Mouse (Mus musculus) megakaryocyte, adult 5-6 weeks (primary cell): Measurements from ENCODE around the gene Iqsec1. TPM values are rescaled to one million over a fixed set of nuclear protein-coding genes. Genes with fewer than 3 reads are reported as not detected.

Source experiments
- ATAC-seq: 2 replicates; pipeline ENCODE4 v1.8.0; 2016; ENCODE audit warnings: mild to moderate bottlenecking, inconsistent platforms; ENCODE audit not compliant: poor library complexity, severe bottlenecking
- total RNA-seq, 2 experiments: library from RNA; stranded (forward) in 1 of 2; stranded (reverse) in 1 of 2; fragments of 153-499, 151-499 nt in 1 of 2; fragments of 221-1000, 200-1000 nt in 1 of 2; gene quantifications; 2 replicates each; pipeline versions ENCODE4 v1.2.3 to v1.2.4; 2015 to 2017

Iqsec1 gene
- total RNA-seq, 2 experiments from 2014 or later: 12.2 to 58.0 TPM

DNA sequence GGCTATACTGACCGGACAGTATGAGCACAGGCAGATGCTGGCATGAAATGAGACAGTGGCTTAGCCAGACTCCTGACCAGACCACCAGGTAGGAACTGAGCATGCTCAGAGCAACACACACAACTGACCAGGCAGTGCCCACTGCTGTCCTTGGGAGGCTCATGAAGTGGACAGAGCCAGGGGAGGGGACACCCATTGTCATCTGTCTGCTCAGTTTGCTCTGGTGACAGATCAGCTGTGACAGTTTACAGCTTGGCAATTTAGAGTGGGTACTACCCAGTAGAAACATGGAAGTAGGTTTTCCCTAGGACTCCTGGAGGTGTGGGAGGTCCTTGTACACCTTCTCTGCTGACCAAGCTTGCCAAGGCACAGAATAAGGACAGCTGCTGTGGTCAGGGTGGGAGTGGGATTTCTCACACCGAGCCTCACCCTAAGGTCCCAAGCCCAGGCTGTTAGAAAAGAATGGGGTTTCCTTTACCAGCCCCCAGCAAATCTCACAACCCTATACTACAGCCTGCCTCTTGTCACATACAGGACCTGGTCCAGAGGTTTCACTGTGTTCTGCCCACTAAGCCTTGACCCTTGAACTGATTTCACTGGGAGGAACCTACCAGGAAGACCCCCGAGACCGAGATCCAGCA, 253.0 kb downstream of the Iqsec1 start:
- no peak for ATAC-seq

DNA sequence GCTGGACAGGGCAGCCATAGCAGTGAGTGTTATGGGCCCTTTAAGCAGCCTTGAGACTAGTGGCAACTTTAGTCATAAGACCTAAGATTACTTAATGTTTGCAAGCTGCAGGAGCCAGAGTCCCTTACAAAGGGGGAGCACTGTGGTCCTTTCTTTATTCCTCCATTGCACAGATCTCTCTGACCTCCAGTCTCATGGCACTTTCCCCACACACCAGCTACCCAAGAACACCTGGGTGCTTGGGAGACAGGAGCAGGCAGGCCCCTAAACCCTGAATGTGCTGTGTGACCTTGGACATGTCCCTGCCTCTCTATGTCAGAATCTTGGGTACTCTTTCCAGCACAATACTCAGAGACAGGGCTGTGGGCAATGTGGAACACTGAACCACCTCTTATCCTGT, 253.7 kb downstream of the Iqsec1 start:
- no peak for ATAC-seq

DNA sequence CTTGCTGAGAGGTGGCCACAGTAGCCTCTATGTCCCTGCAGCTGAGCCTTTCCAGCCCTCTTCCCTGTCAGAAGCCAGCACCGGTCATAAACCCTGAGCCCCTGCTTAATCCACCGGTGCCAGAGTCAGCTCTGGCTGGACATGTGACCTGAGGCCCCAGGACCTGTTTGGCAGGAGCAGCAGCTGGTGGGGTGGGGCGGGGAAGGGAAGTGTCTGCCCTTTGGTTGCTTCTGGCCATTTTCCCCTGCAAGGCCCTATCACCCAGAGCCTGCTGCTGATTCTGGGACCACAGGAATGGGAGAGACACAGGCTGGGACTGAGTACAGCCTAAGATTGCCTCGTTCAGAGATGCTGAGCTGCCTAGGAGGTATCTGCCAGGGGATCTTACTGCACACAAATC, 257.2 kb downstream of the Iqsec1 start:
- no peak for ATAC-seq

DNA sequence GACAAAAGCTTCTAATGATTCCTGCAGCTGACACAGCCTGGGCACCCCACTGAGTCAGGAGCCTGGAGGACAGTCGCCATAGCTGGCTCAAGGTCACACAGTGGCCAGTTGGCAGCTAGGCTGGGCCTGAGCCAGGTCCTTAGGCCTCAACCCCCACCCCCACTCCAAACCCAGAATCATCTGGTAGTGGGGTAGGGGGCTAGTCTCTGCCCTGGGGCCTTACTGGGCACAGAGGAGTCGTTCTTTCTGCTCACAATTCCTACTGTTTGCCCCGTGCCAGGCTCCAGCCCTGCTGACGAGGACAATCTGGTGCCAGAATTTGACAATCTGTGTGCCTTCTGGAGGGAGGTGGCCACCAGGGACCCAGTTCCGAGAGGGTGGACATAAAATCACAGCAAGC, 258.7 kb downstream of the Iqsec1 start:
- no peak for ATAC-seq

DNA sequence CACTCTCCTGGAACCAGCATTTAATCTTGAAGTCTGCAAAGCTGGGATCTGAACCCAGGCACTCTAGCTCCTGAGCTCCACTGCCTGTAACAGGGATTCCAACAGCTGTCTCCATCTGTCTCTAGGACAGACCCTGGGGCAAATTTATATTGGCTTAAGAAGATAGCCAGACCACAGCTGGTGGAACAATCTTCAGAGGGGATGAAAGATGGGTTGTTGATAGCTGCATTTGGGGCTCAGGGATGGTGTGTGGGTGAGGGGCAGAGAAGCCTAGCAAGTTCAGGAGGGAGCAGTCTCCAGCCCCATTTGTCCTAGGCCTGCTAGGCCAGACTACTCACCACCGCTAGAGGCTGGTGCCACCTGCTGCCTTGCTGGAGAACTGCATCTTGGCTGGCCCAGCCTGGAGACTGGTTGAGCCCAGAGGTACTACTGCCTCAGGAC, 260.0 kb downstream of the Iqsec1 start:
- ATAC-seq: peak; percentile 95

DNA sequence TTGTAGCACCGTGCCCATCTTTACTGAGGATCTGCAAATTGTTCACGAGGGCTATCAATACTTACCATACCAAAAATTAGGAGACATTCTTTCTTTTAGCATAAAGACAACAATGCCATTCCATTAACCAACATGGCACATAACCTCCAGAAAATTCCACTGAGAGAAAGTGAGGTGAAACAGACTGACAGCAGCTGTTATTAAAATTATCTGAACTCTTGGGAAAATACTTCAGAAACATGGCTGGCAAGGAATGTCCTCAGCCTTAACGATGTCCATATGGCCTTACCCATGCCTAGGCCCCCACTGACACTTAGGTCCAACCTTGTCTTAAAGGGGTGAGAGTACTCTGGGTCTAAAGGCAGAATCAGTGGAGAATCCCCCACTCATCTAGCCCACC, 260.7 kb downstream of the Iqsec1 start:
- no peak for ATAC-seq

DNA sequence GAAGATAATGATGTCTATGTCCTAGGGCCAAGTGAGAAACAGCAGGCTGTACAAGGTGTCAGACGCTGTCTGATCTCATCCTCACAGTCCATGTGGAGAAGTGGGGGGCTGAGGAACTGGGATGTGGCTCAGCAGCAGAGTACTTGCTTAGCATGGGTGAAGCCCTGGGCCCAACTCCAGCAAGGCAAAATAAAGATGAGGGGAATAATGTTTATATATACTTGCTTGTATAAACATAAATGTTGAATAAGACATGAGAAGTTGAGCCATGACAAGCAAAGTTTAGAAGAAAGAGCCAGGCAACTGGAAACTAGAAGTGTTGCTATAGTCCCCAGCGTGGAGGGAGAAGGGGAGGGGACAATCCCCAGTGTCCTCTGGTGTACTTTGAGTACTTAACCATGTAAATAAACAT, 261.8 kb downstream of the Iqsec1 start:
- no peak for ATAC-seq

DNA sequence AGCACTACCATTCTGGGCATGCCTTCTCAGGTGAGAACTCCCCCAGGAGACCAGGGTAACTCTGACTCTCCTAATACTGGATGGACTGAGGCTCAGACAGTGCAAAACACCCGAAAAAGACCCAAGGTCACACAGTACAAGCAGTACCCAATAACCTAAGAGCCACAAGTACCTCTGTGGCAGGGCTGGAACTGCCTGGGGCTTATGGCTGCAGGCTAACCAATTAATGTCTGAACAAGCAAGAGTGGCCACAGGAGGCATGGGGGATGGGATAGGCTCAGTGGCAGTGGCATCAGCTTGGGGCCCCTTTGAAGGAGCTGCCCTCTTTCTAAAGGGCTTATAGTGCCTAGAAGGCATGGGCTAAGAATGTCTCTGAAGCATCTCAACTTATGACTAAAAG, 263.0 kb downstream of the Iqsec1 start:
- no peak for ATAC-seq

DNA sequence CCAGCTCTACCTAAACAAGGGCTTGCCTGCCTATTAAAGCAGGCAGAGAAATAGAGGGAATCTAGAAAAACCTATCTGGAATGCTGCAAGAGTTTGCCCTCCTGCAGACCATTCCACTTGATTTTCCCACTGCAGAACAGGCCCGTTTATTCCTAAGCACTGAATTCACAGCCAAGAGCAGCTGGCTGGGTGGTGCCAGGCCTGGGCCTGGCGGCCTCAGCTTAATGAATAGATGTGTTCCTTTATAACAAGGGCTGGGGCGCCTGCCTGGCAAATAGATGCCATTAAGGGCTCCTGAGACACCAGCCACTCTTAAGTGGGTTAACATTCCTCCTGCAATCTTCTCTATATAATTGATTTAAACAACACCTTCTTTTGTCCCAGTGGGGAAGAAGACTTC, 265.5 kb downstream of the Iqsec1 start:
- ATAC-seq: no peak

DNA sequence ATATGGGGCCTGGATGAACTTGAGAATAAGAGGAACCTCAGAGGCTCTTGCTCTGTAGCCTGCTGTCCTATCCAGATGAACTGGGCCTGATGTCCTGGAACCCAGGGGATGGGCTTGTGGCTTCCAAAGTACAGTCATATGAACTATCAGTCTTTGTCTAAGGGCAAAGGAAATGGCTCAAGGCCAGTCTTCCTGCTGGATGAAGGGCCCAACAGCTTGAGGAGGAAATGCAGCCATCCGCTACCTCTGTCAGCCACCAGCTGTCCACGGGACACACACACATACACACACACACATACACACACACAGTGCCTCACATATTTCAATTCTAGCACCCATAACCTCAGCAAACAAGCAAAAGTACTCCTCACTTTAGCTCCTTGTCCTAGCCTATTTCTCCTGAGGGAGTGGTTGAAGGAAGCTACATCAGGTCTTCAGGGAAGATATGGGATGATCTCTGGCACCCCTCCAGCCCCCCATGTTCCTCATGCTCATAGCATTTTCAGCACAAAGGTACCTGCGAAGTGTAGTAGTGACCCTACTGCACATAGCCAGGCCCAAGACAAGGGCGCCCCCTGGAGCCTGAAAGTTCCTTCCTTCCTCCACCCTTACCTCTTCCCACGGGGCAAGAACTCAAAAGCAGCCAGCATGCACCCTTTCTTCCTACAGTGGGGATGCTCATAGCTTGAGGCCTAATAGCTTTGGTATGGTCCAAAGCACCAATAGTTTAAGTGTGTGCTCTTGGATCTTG, 267.3 kb downstream of the Iqsec1 start:
- peak; percentile 45 for ATAC-seq

DNA sequence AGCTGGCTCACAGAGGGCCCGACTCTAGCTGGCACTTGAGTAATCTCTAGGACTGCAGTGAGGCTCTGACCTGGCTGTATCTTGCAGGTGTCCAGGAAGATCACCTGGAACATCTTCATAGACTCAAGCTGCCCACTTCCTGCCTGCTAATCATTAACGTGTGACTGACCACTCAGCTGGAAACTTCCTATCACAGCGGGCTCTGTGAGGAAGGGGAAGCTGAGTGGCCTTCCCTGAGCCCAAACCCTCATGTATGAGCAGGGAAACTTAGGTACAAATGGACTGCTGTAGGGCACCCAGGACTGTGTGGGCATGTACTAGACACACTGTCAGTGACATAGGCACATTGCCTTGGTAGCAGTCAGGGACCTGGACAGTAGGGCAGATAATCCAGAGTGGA, 268.3 kb downstream of the Iqsec1 start:
- no peak for ATAC-seq

DNA sequence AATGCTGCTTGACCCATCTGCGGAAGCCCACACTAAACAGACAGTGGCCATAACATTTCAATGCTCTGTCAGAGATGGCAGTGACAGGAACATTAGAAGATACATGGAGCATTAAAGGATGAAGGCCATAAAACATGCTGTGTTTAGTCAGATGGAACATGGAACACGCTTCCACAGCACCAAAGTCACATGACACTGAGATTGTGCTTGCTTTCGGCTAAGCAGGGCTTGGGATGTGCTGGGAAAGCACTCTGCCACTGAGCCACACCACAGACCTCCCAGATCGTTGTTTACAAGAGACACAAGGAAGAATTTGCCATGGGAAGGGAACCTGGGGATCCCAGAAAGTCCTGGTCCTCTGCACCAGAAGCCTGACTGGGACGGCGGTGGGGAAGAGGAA, 269.1 kb downstream of the Iqsec1 start:
- no peak for ATAC-seq

DNA sequence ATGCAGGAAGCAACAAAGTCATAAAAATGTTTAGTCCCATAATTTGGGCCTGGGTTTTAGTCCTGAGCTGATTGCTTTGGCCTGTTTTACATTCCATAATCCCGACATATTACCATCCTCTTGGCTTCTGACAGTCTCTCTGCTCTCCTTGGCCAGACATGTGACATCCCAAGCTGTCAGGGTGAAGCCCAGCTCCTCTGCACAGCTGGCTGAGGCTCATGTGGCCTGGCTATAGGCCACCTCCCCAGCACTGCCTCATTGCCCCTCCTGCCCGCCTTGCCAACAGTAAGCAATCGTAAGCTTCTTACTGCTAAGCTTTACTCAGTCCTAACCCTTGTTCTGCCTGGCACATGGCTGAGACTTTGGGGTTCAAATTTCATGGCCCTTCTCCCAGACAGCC, 270.0 kb downstream of the Iqsec1 start:
- ATAC-seq: no peak

DNA sequence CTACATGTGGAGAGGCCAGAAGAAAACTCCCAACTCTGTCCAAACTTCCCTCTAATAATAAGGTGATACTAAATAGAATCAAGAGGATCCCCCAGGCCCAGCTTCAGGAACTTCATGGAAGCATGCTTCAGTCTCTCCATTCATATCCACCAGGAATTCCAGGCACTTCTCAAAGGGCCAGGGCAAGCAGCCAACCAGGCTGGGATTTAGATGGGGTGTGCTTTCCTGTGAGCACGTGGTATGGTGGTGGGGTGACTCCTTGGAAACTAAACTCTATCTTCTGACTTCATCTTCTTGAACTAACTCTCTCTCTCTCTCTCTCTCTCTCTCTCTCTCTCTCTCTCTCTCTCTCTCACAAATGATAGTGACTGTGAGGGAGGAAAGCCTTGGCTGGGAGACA, 270.8 kb downstream of the Iqsec1 start:
- ATAC-seq: no peak

DNA sequence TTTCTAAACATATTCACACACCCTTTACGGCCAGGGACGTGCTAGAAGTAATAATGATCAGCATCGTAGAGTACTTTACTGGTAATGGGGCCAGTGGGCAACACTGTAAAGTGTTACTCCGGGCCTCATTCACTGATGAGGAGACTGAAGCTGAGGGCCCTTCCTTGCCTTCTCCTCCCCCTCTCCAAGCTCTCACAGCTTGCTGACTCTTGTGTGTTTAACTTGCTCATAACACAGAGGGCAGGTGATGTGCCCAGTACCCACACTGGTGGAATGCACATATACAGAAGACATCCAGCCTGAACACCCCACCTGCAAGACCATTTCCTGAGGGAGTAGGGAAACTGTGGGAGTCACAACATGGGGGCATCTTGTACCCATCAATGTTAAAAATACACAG, 271.6 kb downstream of the Iqsec1 start:
- no peak for ATAC-seq

DNA sequence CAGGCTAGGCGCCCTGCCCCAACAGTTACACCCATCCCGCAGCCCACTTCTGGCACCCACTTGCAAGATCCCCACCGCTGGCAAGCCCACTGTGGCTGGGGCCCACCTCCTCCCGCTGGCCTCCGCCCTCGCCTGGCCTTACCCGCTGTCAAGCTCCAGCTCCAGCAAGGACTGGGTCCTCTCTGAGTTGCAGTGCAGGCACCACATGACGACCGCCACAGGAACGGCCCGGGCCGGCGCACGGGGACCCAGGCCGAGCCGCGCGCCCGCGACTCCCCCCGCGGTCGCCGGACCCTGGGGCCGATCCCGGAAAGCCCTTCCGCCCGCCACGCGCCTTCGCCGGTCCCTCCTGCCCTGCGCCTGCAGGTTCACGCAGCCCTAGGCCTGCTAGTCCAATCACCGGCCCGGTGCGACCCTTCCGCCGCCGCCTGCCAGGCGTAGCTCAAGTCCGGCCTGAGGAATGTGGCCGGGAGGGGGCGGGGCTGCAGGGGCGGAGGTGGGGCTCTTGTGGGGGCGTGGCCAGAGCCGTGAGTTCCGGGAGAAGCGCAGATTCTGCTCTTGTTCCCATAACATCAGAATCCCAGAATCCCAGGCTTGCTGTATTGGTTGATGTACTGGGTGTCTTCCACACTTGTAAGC, 272.3 kb downstream of the Iqsec1 start:
- peak; percentile 60 for ATAC-seq

DNA sequence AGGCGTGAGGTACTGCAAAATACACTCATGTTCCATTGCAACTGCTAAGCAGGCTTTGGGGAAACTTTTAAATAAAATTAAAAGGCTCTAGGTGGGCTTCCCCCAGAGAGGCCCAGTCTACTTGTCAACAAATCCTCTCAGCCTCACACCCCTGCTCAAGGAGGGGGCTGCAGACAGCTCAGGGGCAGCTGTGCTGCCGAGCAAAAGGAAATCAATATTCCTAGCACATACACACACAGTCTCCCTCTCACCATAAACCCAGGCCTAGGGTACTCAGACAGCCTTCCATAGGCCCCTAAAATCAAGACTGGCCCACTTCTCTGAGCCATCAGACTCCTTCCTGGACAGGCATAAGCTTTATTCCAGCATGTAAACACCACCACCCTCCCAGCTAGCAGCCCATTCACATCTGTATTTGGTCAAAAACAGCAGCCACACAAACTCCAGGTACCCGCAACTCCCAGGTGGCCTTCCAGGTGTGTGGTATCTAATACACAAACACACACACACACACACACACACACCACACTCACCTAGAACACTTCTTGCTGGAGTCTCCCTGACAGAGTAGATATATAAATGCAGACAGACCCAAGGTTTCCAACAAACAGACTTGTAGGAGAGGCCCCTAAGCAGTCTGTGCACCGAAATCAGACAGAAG, 273.1 kb downstream of the Iqsec1 start:
- ATAC-seq: no peak

DNA sequence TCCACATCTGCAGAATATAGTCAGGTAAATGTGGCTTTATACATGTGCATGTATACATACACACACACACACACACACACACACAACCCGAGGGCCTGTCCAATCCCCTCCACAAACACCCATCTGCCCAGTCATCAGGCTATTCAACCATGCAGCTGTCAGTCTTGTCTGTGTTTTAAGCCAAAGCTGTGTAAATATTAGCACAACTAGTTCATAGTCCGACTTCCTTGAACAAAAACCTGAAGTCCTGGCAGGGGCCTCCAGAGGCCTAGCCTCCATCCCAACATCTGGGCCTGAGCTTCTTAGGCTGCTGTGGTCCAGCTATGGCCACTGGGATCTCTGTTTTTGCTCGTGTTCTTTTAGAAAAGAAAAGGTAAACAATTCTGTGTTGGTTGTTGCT, 274.8 kb downstream of the Iqsec1 start:
- ATAC-seq: no peak

DNA sequence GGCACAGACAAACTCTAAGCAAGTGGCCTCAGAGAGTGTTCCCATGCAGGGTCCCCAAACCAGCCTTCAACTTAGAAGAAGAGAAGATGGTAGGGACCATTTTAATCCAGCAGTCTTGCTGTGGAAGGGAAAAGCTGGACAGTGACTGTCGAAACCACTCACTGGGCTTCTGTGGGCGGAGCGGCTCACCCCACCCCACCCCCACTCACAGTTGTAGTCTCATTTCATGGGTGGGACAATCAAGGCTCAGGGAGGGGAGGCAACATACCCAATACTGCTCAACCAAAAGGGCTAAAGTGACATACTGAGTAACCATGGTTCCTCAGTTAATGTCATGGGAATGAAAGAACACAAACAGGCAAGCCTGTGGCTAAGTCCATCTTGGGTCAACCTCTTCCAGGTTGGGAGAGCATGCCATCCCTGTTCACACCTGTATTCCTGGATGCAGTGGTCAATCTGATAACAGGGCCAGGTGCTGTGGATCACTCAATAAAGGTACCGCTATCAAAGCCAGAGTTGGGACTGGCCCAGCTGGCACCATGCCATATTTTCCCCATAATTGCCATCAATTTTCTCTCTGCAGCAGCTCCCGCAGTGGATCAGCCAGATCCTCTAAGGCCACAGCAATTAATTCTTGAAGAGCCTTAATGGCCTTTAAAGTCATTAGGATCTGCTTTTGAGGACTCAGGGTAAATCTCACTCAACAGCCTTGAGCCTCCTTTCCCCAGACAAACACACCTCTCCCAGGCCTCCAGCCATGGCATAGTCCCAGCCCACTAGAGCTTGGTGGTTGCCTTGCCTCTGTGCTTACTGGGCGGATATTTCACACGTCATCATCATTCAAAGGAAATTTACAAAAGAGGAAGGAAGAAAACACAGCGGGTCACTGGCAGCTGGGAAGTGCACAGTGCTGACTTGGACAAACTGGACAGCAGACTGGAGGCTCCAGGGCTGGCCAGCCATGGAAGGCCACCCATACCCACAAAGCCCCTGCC, 275.7 kb downstream of the Iqsec1 start:
- ATAC-seq: peak; percentile 80

DNA sequence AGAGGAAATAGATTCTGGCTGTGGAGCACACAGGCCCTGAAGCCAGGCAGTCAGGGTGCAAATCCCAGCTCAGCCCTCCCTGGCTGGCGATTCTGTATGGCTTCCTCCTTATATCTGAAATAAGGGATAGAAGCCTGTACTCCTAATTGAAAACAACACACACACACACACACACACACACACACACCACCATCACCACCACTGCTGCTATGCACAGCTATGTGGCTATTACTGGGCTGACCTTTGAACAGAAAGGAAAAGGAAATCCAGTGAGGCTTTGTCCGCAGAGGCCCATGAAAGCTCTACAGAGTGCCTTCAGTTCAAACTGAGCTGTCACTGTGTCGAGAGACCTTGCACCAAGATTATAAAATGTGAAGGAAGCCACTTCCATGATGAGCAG, 276.4 kb downstream of the Iqsec1 start:
- ATAC-seq: no peak
